In genomic region chr6:28731246-28731645, GRCm38 (mm10) we compare ENCODE assay signal across 31 mouse cellular contexts.
DNase-seq lines count a peak whose midpoint lies in the region; ATAC-seq and TF ChIP-seq lines count a peak whose summit lies in the region.
"Had no signal": no experiment of that assay in that cellular context is flagged by ENCODE, and none has a peak within 500 bp of the region (broad histone marks: within the 10 kb centered on the region; RNA-seq: fewer than 3 reads in every experiment).

No protein-coding gene starts in this region.

- H3K9me3 ChIP-seq in liver, embryonic 16.5 days (replicated peaks; ENCODE audit: control insufficient read depth, low read length): no peaks in the 10 kb centered on the region
- no peaks in the 10 kb centered on the region for H3K9me3 ChIP-seq in lung, postnatal 0 days (ENCODE audit: low read length)
- H3K9me3 ChIP-seq in stomach, postnatal 0 days (ENCODE audit: control insufficient read depth, low read length): no peaks in the 10 kb centered on the region
- H3K9me3 ChIP-seq in hindbrain, embryonic 10.5 days: no peaks in the 10 kb centered on the region
- H3K9me3 ChIP-seq: embryonic facial prominence, embryonic 10.5 days; embryonic facial prominence, embryonic 13.5 days; forebrain, embryonic 12.5 days; forebrain, embryonic 15.5 days; heart, embryonic 12.5 days; heart, embryonic 15.5 days; hindbrain, embryonic 12.5 days; hindbrain, embryonic 15.5 days had no signal

- WGBS in liver, embryonic 16.5 days (ENCODE audit: insufficient replicate concordance): 78% methylated on average over 6 of the region's 6 CpGs
- WGBS in lung, postnatal 0 days: 50% methylated on average over 6 of the region's 6 CpGs
- 54% methylated on average over 6 of the region's 6 CpGs for WGBS in stomach, postnatal 0 days
- 94% methylated on average over 6 of the region's 6 CpGs for WGBS in hindbrain, embryonic 10.5 days

- H3K4me3 ChIP-seq in liver, embryonic 16.5 days (ENCODE audit: low read depth, low read length): no peak overlapping the region
- no peak overlapping the region for H3K4me3 ChIP-seq in lung, postnatal 0 days (ENCODE audit: low read depth, low read length)
- H3K4me3 ChIP-seq in stomach, postnatal 0 days (ENCODE audit: low read depth, low read length): no peak overlapping the region
- no peak overlapping the region for H3K4me3 ChIP-seq in hindbrain, embryonic 10.5 days
- H3K4me3 ChIP-seq: embryonic facial prominence, embryonic 10.5 days; embryonic facial prominence, embryonic 13.5 days; erythroblast, embryonic 14.5 days; forebrain, embryonic 12.5 days; forebrain, embryonic 15.5 days; gastrocnemius, adult 2 months; heart, embryonic 12.5 days; heart, embryonic 15.5 days; hindbrain, embryonic 12.5 days; hindbrain, embryonic 15.5 days had no signal

- ATAC-seq in liver, embryonic 16.5 days (ENCODE audit: low read depth): 0 out of 2 replicates have a peak, but pooled peaks have one; percentile 30
- peak; percentile 69 for ATAC-seq in lung, postnatal 0 days
- ATAC-seq in stomach, postnatal 0 days (ENCODE audit: low FRiP score, low TSS enrichment): 0 out of 2 replicates have a peak, but pooled peaks have one; percentile 59
- ATAC-seq: activated CD4-positive, CD25-positive, alpha-beta regulatory T cell, adult 4 months; CD4-positive, CD25-positive, alpha-beta regulatory T cell, adult 4 months; forebrain, embryonic 15.5 days had no signal

- no peak overlapping the region for H3K27ac ChIP-seq in liver, embryonic 16.5 days (ENCODE audit: low read length)
- no peak overlapping the region for H3K27ac ChIP-seq in lung, postnatal 0 days (ENCODE audit: low read length)
- H3K27ac ChIP-seq in stomach, postnatal 0 days (replicated peaks): no peak overlapping the region
- H3K27ac ChIP-seq in hindbrain, embryonic 10.5 days: no peak overlapping the region
- H3K27ac ChIP-seq: embryonic facial prominence, embryonic 10.5 days; embryonic facial prominence, embryonic 13.5 days; forebrain, embryonic 12.5 days; forebrain, embryonic 15.5 days; gastrocnemius, adult 2 months; heart, embryonic 15.5 days; hindbrain, embryonic 12.5 days; hindbrain, embryonic 15.5 days had no signal

- peaks cover 8% of the 10 kb centered on the region for H3K4me1 ChIP-seq in liver, embryonic 16.5 days (ENCODE audit: control insufficient read depth, low read depth, low read length)
- no peaks in the 10 kb centered on the region; the same call in 1 of the 2 replicates for H3K4me1 ChIP-seq in lung, postnatal 0 days (ENCODE audit: insufficient read depth, low read depth, low read length)
- no peaks in the 10 kb centered on the region for H3K4me1 ChIP-seq in stomach, postnatal 0 days (replicated peaks; ENCODE audit: control insufficient read depth, insufficient read depth)
- peaks cover 22% of the 10 kb centered on the region for H3K4me1 ChIP-seq in hindbrain, embryonic 10.5 days (replicated peaks)

- no peaks in the 10 kb centered on the region for H3K27me3 ChIP-seq in liver, embryonic 16.5 days (ENCODE audit: control insufficient read depth, insufficient read depth, low read depth, low read length)
- H3K27me3 ChIP-seq in lung, postnatal 0 days (replicated peaks; ENCODE audit: insufficient read depth, low read length): no peaks in the 10 kb centered on the region
- no peaks in the 10 kb centered on the region for H3K27me3 ChIP-seq in stomach, postnatal 0 days (ENCODE audit: control insufficient read depth, insufficient read depth, low read length)
- H3K27me3 ChIP-seq in hindbrain, embryonic 10.5 days (ENCODE audit: insufficient read depth, poor library complexity, severe bottlenecking): no peaks in the 10 kb centered on the region
- H3K27me3 ChIP-seq: embryonic facial prominence, embryonic 13.5 days; forebrain, embryonic 12.5 days; forebrain, embryonic 15.5 days; heart, embryonic 12.5 days; heart, embryonic 15.5 days; hindbrain, embryonic 12.5 days; hindbrain, embryonic 15.5 days had no signal

- H3K9ac ChIP-seq in liver, embryonic 16.5 days (ENCODE audit: low read depth, low read length): no peak overlapping the region
- H3K9ac ChIP-seq in lung, postnatal 0 days (replicated peaks; ENCODE audit: low read depth): no peak overlapping the region
- no peak overlapping the region for H3K9ac ChIP-seq in stomach, postnatal 0 days (ENCODE audit: low read length)
- H3K9ac ChIP-seq: embryonic facial prominence, embryonic 13.5 days; forebrain, embryonic 12.5 days; forebrain, embryonic 15.5 days; heart, embryonic 12.5 days; heart, embryonic 15.5 days; hindbrain, embryonic 12.5 days; hindbrain, embryonic 15.5 days had no signal

- no peak overlapping the region for H3K4me2 ChIP-seq in liver, embryonic 16.5 days (ENCODE audit: low read depth, low read length)
- no peak overlapping the region for H3K4me2 ChIP-seq in lung, postnatal 0 days (replicated peaks; ENCODE audit: low read depth, low read length)
- no peak overlapping the region for H3K4me2 ChIP-seq in stomach, postnatal 0 days (replicated peaks; ENCODE audit: low read depth)
- H3K4me2 ChIP-seq: embryonic facial prominence, embryonic 13.5 days; forebrain, embryonic 12.5 days; forebrain, embryonic 15.5 days; heart, embryonic 12.5 days; heart, embryonic 15.5 days; hindbrain, embryonic 12.5 days; hindbrain, embryonic 15.5 days had no signal

- DNase-seq in kidney, adult 11 months: peak; percentile 12
- no peak for DNase-seq in kidney, adult 9 months
- DNase-seq in liver: no peak
- peak; percentile 20 for DNase-seq in lung, postnatal 0 days (ENCODE audit: low spot score)
- DNase-seq in lung, postnatal 10 days: no peak
- DNase-seq in stomach, postnatal 0 days (ENCODE audit: low spot score): no peak
- no peak for DNase-seq in hindbrain, embryonic 10.5 days (ENCODE audit: low spot score)
- DNase-seq: adrenal gland, adult 8-10 months; adrenal gland, postnatal 25 days; cerebellum, adult 11-12 months; cerebellum, adult 8-10 months; cerebellum, postnatal 10 days; cerebellum, postnatal 36 days; embryo, embryonic 11 days; gastrocnemius, adult 2 months; gastrocnemius, postnatal 14 days; heart, adult 18-20 months; heart, postnatal 14 days; heart, postnatal 4 days had no signal

- H3K36me3 ChIP-seq in liver, embryonic 16.5 days (ENCODE audit: control insufficient read depth, insufficient read depth): no peaks in the 10 kb centered on the region
- H3K36me3 ChIP-seq in lung, postnatal 0 days (ENCODE audit: insufficient read depth, low read length): no peaks in the 10 kb centered on the region
- no peaks in the 10 kb centered on the region for H3K36me3 ChIP-seq in stomach, postnatal 0 days (ENCODE audit: control insufficient read depth, insufficient read depth, low read length)
- no peaks in the 10 kb centered on the region for H3K36me3 ChIP-seq in hindbrain, embryonic 10.5 days
- H3K36me3 ChIP-seq: embryonic facial prominence, embryonic 10.5 days; embryonic facial prominence, embryonic 13.5 days; forebrain, embryonic 12.5 days; forebrain, embryonic 15.5 days; heart, embryonic 12.5 days; heart, embryonic 15.5 days; hindbrain, embryonic 12.5 days; hindbrain, embryonic 15.5 days had no signal

- TF ChIP-seq CTCF in lung, postnatal 0 days (IDR thresholded peaks at IDR 0.05): no peak
- TF ChIP-seq CTCF in stomach, postnatal 0 days (IDR thresholded peaks at IDR 0.05; ENCODE audit: low read depth): no peak

- TF ChIP-seq EP300 in lung, postnatal 0 days (IDR thresholded peaks at IDR 0.05): no peak
- no peak for TF ChIP-seq EP300 in stomach, postnatal 0 days (optimal IDR thresholded peaks at IDR 0.05)

Comparison
In these comparisons a context has a peak if more than half of its experiments do, and no peak if none do; other contexts are left out.
1. DNase-seq: peak in kidney, adult 11 months (single experiment) and lung, postnatal 0 days (single experiment); none in kidney, adult 9 months (single experiment), liver (single experiment), lung, postnatal 10 days (single experiment), stomach, postnatal 0 days (single experiment) and hindbrain, embryonic 10.5 days (single experiment).
2. Peak in every context shown above with its lines, with median percentiles within 50 percentile points of each other: ATAC-seq.